Mouse (Mus musculus): ENCODE measurements around the gene Gabbr2. TPM values are rescaled to one million over a fixed set of nuclear protein-coding genes. Genes with fewer than 3 reads are reported as not detected.
A peak's percentile ranks its signal among the peaks of the same experiment; 100 is the strongest.

Gabbr2 gene
- polyA plus RNA-seq, 1 experiment from 2014 or later, result 13.3 TPM

DNA sequence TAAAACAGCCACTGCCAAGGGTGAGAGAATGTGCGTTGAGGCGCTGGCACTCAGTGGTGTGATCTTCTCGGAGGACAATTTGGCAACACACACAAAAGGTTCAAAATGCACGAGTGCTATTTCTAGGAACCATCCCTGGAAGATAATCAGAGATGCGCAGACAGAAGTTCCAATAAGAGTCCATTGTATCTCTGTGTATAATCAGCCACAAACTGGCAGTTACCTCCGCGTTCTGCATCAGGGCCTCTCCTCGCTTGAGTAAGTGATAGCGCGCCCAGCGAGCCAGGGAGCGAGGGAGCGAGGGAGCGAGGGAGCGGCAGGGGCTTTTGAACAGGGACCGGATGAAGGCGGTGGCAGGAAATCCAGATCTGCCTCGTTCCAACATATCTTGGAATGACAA lies 155.6 kb downstream of the Gabbr2 start:
- 0 out of 2 replicates have a peak, but pooled peaks have one; percentile 41 for ATAC-seq
- no peaks in the 10 kb centered on the region for H3K9me3 ChIP-seq (ENCODE audit: control insufficient read depth, low read length)
- no peaks in the 10 kb centered on the region for H3K36me3 ChIP-seq (ENCODE audit: control insufficient read depth, insufficient read depth, low read length)
- no peak overlapping the region for H3K4me3 ChIP-seq (ENCODE audit: low read length)
- H3K27ac ChIP-seq (ENCODE audit: low read depth, low read length), result peak overlapping the region; percentile 51; the same call in 1 of the 2 replicates
- H3K27me3 ChIP-seq (replicated peaks; ENCODE audit: control insufficient read depth, insufficient read depth, low read length), result no peaks in the 10 kb centered on the region
- peaks cover 7% of the 10 kb centered on the region for H3K4me1 ChIP-seq (ENCODE audit: control insufficient read depth, insufficient read depth, low read depth, low read length)
- H3K4me2 ChIP-seq (ENCODE audit: low read length), result no peak overlapping the region
- WGBS, result 32% methylated on average over 18 of the region's 18 CpGs
- H3K9ac ChIP-seq (ENCODE audit: low read depth, low read length), result no peak overlapping the region

DNA sequence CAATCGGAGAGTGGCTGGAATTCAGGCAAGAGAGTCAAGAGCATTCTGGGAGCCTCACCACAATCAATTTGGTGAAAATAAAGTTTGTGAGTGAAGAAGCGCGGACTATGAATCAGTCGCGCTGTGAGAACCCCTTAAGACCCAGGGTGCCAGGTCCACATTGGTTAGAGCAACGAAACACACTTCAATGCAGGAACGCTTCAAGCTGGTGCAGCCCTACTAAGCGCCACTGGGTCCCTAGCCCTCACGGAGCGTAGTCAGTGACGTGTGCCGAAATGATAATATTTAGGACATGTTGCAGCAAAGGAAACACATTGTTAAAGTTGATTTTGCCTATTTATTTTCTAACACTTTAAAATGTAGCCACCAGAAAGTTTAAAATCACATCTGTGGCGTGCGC lies 156.6 kb downstream of the Gabbr2 start:
- no peaks in the 10 kb centered on the region for H3K27me3 ChIP-seq (replicated peaks; ENCODE audit: control insufficient read depth, insufficient read depth, low read length)
- H3K4me3 ChIP-seq (ENCODE audit: low read length), result no peak overlapping the region
- H3K9me3 ChIP-seq (ENCODE audit: control insufficient read depth, low read length), result no peaks in the 10 kb centered on the region
- no peak for ATAC-seq
- H3K27ac ChIP-seq (ENCODE audit: low read depth, low read length), result no peak overlapping the region
- WGBS, result 94% methylated on average over 14 of the region's 14 CpGs
- no peak overlapping the region for H3K9ac ChIP-seq (ENCODE audit: low read depth, low read length)
- H3K4me2 ChIP-seq (ENCODE audit: low read length), result no peak overlapping the region
- peaks cover 7% of the 10 kb centered on the region for H3K4me1 ChIP-seq (ENCODE audit: control insufficient read depth, insufficient read depth, low read depth, low read length)
- no peaks in the 10 kb centered on the region for H3K36me3 ChIP-seq (ENCODE audit: control insufficient read depth, insufficient read depth, low read length)

DNA sequence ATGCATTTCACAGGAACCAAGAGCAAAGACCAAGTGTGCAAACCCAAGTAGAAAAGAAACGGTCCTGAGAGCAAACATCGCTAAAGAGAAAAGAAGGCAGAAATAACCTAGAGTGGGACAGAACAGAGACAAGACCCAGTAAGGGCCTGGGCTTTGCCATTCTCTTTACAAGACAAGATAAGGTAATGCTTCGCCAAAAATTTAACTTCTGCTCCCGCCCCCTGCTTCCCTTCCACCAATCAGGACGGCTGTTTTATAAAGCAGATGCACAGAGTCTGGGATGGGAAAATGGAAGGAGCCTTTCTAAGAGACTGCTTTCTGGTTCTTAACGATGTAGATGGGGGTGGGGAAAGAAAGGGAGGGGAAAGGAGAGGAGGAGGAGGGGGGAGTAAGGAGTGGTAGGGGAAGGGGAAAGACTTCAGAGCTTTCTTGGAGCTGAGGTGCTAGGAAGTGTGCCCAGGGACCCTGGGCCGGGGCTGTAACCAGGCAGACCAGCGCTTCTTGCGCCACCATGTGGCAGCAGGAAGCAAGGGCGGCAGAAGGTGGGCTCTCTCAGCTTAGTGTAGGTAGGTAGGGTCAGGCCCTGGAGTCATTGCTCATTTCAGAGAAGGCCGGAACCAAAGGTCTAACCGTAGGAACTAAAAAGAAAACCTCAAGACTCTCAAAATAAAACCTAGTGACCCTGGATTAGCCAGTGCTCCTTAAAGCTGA lies 158.7 kb downstream of the Gabbr2 start:
- Histone ChIP-seq H3K4me2 (ENCODE audit: low read length) (no peak overlapping the region), H3K9ac (ENCODE audit: low read depth, low read length) (no peak overlapping the region), H3K27me3 (replicated peaks; ENCODE audit: control insufficient read depth, insufficient read depth, low read length) (no peaks in the 10 kb centered on the region), H3K27ac (ENCODE audit: low read depth, low read length) (no peak overlapping the region), H3K9me3 (ENCODE audit: control insufficient read depth, low read length) (no peaks in the 10 kb centered on the region), H3K4me3 (ENCODE audit: low read length) (no peak overlapping the region), H3K4me1 (ENCODE audit: control insufficient read depth, insufficient read depth, low read depth, low read length) (peaks cover 15% of the 10 kb centered on the region), H3K36me3 (ENCODE audit: control insufficient read depth, insufficient read depth, low read length) (no peaks in the 10 kb centered on the region)
- no peak for ATAC-seq
- 45% methylated on average over 12 of the region's 12 CpGs for WGBS

DNA sequence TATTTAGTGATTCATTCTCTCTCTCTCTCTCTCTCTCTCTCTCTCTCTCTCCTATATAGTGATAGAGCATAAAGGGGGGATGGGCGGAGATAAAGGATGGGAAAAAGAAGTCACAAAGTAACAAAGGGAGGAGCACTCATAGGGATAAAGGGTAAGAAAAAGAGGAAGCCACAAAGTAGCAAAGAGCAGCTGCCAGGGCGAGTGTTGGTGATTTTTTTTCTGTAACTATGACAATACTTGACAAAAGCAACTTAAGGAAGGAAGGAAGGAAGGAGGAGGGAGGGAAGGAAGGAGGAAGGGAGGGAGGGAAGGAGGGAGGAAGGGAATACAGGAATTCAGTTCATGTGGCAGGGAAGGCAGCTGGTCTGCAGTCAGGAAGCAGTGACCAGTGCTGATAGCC lies 162.0 kb downstream of the Gabbr2 start:
- Histone ChIP-seq H3K4me2 (ENCODE audit: low read length) (no peak overlapping the region), H3K9ac (ENCODE audit: low read depth, low read length) (no peak overlapping the region), H3K27me3 (replicated peaks; ENCODE audit: control insufficient read depth, insufficient read depth, low read length) (no peaks in the 10 kb centered on the region), H3K4me1 (ENCODE audit: control insufficient read depth, insufficient read depth, low read depth, low read length) (peaks cover 16% of the 10 kb centered on the region), H3K36me3 (ENCODE audit: control insufficient read depth, insufficient read depth, low read length) (no peaks in the 10 kb centered on the region), H3K9me3 (ENCODE audit: control insufficient read depth, low read length) (no peaks in the 10 kb centered on the region), H3K27ac (ENCODE audit: low read depth, low read length) (no peak overlapping the region), H3K4me3 (ENCODE audit: low read length) (no peak overlapping the region)
- no peak for ATAC-seq
- whole genome bisulfite sequencing, result 33% methylated on average over 2 of the region's 2 CpGs

DNA sequence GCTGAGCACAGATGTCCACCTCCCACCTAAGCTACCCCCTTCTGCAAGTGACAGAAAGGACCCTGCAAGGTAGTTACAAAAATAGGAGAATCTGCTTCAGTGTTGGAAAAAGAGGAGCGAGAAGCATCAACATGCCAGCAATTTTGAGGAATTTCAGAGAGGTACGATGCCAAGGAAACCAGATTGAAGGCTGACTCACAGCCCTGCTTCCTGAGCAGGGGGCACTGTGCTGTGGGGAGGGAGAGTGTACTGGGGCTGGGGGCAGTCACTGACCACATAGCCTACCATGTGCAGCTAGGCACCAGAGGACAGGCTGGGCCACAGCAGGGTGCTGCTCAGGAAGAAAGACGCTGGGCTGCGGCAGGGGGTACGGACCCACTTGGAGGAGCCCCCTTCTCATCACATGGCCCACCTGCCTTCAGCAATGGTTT lies 163.5 kb downstream of the Gabbr2 start:
- Histone ChIP-seq H3K36me3 (ENCODE audit: control insufficient read depth, insufficient read depth, low read length) (no peaks in the 10 kb centered on the region), H3K9ac (ENCODE audit: low read depth, low read length) (no peak overlapping the region), H3K27me3 (replicated peaks; ENCODE audit: control insufficient read depth, insufficient read depth, low read length) (no peaks in the 10 kb centered on the region), H3K4me3 (ENCODE audit: low read length) (no peak overlapping the region), H3K9me3 (ENCODE audit: control insufficient read depth, low read length) (no peaks in the 10 kb centered on the region), H3K4me2 (ENCODE audit: low read length) (no peak overlapping the region), H3K4me1 (ENCODE audit: control insufficient read depth, insufficient read depth, low read depth, low read length) (peaks cover 16% of the 10 kb centered on the region), H3K27ac (ENCODE audit: low read depth, low read length) (peak overlapping the region; percentile 42)
- WGBS, result 74% methylated on average over 5 of the region's 5 CpGs
- no peak for ATAC-seq

DNA sequence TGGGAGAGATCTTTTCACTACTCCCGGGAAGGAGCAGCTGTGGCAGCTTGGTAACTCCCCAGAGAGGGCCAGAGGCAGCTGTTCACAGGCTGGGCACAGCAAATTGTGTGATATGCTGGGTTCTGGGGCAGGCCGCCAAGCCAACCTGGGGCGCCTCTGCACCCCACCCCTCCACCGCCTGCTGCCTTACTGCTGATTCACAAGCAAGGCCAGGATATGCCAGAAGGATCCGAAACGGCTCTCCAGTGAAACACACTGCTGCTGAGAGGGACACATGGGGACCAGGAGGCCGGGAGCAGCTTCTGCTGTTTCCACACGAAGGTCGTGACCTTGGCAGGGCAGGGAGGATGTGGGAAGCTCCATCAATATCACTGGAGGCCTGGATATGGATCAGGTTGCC lies 164.2 kb downstream of the Gabbr2 start:
- Histone ChIP-seq H3K4me1 (ENCODE audit: control insufficient read depth, insufficient read depth, low read depth, low read length) (peaks cover 16% of the 10 kb centered on the region), H3K27ac (ENCODE audit: low read depth, low read length) (no peak overlapping the region), H3K27me3 (replicated peaks; ENCODE audit: control insufficient read depth, insufficient read depth, low read length) (no peaks in the 10 kb centered on the region), H3K4me2 (ENCODE audit: low read length) (no peak overlapping the region), H3K9ac (ENCODE audit: low read depth, low read length) (peak overlapping the region; percentile 28; the same call in 1 of the 2 replicates), H3K4me3 (ENCODE audit: low read length) (no peak overlapping the region), H3K36me3 (ENCODE audit: control insufficient read depth, insufficient read depth, low read length) (no peaks in the 10 kb centered on the region), H3K9me3 (ENCODE audit: control insufficient read depth, low read length) (no peaks in the 10 kb centered on the region)
- ATAC-seq, result no peak
- WGBS, result 39% methylated on average over 9 of the region's 9 CpGs

DNA sequence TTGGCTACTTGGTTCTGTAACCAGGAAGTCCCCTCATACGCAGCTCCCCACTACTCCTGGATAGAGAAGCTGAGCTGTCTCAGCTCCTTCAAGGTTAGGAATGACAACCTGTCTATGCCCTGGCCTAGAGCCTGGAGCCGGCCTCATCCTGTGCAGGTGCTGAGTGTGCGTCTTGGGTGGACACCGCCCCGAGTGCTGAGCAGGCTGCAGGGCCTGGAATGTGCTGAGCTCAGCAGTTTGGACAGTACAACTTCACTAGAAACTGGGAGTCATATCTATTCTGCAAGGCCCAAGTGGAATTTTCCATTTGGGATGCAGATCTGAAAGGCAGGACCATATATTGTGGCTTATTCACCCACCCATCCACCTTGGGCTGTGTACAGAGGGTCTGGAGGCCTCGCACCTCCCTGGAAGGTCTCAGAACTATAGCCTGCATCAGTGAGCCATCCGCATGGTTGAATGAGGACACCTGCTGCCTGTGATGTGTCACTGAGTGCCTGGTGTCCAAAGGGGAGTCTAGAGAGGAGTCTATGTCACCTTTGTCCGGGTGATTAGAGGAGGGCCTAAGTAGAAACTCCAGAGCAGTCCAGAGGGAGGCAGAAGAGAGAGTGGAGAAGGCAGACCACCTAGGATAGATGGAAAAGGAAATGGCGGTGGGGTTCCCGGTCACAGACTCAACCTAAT lies 165.7 kb downstream of the Gabbr2 start:
- no peaks in the 10 kb centered on the region for H3K27me3 ChIP-seq (replicated peaks; ENCODE audit: control insufficient read depth, insufficient read depth, low read length)
- WGBS, result 82% methylated on average over 10 of the region's 10 CpGs
- no peak overlapping the region for H3K4me2 ChIP-seq (ENCODE audit: low read length)
- H3K9ac ChIP-seq (ENCODE audit: low read depth, low read length), result no peak overlapping the region
- H3K4me1 ChIP-seq (ENCODE audit: control insufficient read depth, insufficient read depth, low read depth, low read length), result peaks cover 16% of the 10 kb centered on the region
- H3K9me3 ChIP-seq (ENCODE audit: control insufficient read depth, low read length), result no peaks in the 10 kb centered on the region
- no peaks in the 10 kb centered on the region for H3K36me3 ChIP-seq (ENCODE audit: control insufficient read depth, insufficient read depth, low read length)
- no peak overlapping the region for H3K4me3 ChIP-seq (ENCODE audit: low read length)
- ATAC-seq, result no peak
- no peak overlapping the region for H3K27ac ChIP-seq (ENCODE audit: low read depth, low read length)

DNA sequence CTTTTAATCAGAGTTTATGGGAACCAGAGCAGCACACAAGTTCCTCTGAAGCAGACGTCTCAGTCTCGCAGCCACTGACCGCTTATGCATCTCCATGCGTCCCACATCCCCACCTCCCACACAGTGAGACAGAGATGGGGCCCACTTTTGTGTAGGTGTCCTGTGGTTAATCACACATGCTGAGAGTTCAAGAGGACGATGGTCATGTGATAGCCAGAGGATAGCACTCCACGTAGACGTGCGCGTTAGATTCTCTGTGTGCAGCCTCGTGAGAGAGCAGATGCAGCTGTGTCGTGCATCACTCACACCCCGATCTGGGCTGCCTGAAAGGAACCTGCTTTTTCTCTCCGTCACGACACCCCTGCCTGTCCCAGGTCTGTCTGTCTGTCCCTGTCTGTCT lies 167.9 kb downstream of the Gabbr2 start:
- ATAC-seq, result no peak
- Histone ChIP-seq H3K4me2 (ENCODE audit: low read length) (no peak overlapping the region), H3K27me3 (replicated peaks; ENCODE audit: control insufficient read depth, insufficient read depth, low read length) (no peaks in the 10 kb centered on the region), H3K36me3 (ENCODE audit: control insufficient read depth, insufficient read depth, low read length) (no peaks in the 10 kb centered on the region), H3K9me3 (ENCODE audit: control insufficient read depth, low read length) (no peaks in the 10 kb centered on the region), H3K4me1 (ENCODE audit: control insufficient read depth, insufficient read depth, low read depth, low read length) (peaks cover 18% of the 10 kb centered on the region), H3K4me3 (ENCODE audit: low read length) (no peak overlapping the region), H3K9ac (ENCODE audit: low read depth, low read length) (no peak overlapping the region), H3K27ac (ENCODE audit: low read depth, low read length) (no peak overlapping the region)
- WGBS, result 66% methylated on average over 14 of the region's 14 CpGs

DNA sequence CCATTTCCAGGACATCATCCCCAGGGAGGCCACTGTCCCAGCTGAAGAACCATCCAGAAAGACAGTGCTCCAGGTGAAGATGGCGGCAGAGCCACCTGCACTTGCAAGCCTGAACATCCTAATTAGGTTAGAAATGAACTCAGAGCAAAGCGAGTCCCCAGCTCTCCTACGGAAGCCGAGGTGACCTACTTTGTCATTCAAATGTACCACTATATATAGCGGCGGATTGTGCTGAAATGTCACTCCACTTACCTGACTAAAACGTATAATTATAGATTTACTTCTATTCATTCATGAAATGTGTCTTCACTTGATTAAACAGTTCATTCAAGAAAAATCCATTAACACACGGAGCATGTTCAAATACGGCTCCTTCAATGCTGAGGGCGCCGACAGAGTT lies 170.0 kb downstream of the Gabbr2 start:
- Histone ChIP-seq H3K9me3 (ENCODE audit: control insufficient read depth, low read length) (no peaks in the 10 kb centered on the region), H3K27me3 (replicated peaks; ENCODE audit: control insufficient read depth, insufficient read depth, low read length) (no peaks in the 10 kb centered on the region), H3K4me1 (ENCODE audit: control insufficient read depth, insufficient read depth, low read depth, low read length) (peaks cover 8% of the 10 kb centered on the region; the same call in 1 of the 2 replicates), H3K9ac (ENCODE audit: low read depth, low read length) (no peak overlapping the region), H3K4me3 (ENCODE audit: low read length) (no peak overlapping the region), H3K4me2 (ENCODE audit: low read length) (no peak overlapping the region), H3K36me3 (ENCODE audit: control insufficient read depth, insufficient read depth, low read length) (no peaks in the 10 kb centered on the region), H3K27ac (ENCODE audit: low read depth, low read length) (peak overlapping the region; percentile 16; the same call in 1 of the 2 replicates)
- ATAC-seq, result peak; percentile 37
- WGBS, result 53% methylated on average over 11 of the region's 11 CpGs
